Mouse (Mus musculus) gastrocnemius, postnatal 14 days (tissue): ENCODE measurements around the gene Ubox5. TPM values are rescaled to one million over a fixed set of nuclear protein-coding genes. Genes with fewer than 3 reads are reported as not detected.

Source experiments
- total RNA-seq, 2 experiments: library from RNA; stranded (reverse); gene quantifications; 2 replicates each; pipeline ENCODE4 v1.2.3; 2021

Ubox5 gene
- total RNA-seq, 2 experiments from 2014 or later = 3.8 to 5.2 TPM

Other genes starting within 250 kb of the Ubox5 start
- 10 to 100 TPM in 1 of 2 experiments, 1 to 10 TPM in 1; 7.6 to 10.2 TPM for gene Cpxm1, start 232.5 kb downstream of the Ubox5 start, total RNA-seq
- not detected for gene Gm28372, start 224.8 kb downstream of the Ubox5 start, total RNA-seq
- gene 1700020A23Rik, start 224.8 kb downstream of the Ubox5 start, total RNA-seq = not detected
- not detected for gene Tmem239, start 223.6 kb downstream of the Ubox5 start, total RNA-seq
- gene Vps16, start 205.7 kb downstream of the Ubox5 start, total RNA-seq = 10 to 100 TPM; 17.2 to 17.3 TPM
- gene Pced1a, start 205.3 kb downstream of the Ubox5 start, total RNA-seq = 1 to 10 TPM; 3.2 to 4.5 TPM
- gene Ptpra, start 179.8 kb downstream of the Ubox5 start, total RNA-seq = 10 to 100 TPM; 28.6 to 33.0 TPM
- gene Mrps26, start 66.3 kb downstream of the Ubox5 start, total RNA-seq = 10 to 100 TPM; 41.6 to 47.5 TPM
- not detected for gene Oxt, start 53.9 kb downstream of the Ubox5 start, total RNA-seq
- gene Avp, start 47.5 kb downstream of the Ubox5 start, total RNA-seq = not detected
- gene Fastkd5, start within 50 bp of the Ubox5 start, total RNA-seq = 1 to 10 TPM; 5.4 to 6.1 TPM
- 1 to 10 TPM; 1.7 to 2.5 TPM for gene Lzts3, start 12.8 kb upstream of the Ubox5 start, total RNA-seq
- 10 to 100 TPM; 70.0 to 74.8 TPM for gene Ddrgk1, start 34.6 kb upstream of the Ubox5 start, total RNA-seq
- gene Itpa, start 37.6 kb upstream of the Ubox5 start, total RNA-seq = 10 to 100 TPM; 10.7 to 12.5 TPM
- gene Slc4a11, start 67.5 kb upstream of the Ubox5 start, total RNA-seq = under 1 TPM; 0.11 to 0.12 TPM